Mouse (Mus musculus): ENCODE measurements around the gene Atrnl1. TPM values are rescaled to one million over a fixed set of nuclear protein-coding genes. Genes with fewer than 3 reads are reported as not detected.

Gene Atrnl1
- polyA plus RNA-seq, 1 experiment: 9.0 TPM

DNA sequence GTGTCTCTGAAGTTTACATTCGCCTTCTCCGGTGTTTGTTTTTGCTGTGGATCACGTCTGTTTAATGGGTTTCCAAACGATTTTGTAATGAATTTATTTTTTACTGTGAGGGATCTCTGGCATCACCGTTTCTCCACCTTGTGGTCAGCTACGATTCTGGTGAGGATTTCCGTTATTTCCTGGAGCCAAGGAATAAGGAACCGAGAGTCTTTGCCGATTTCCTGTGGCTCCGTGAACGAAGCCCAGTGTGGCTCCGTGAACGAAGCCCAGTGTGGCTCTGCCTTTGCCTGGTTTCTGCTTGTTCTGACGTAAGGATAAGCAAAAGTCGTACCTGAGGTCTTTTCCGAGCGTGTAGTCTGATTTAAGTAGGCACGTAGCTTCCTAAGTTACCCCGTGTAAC lies 11.0 kb downstream of the Atrnl1 start:
- H3K4me3 ChIP-seq (ENCODE audit: low read depth, low read length): no peak overlapping the region
- H3K27me3 ChIP-seq (ENCODE audit: control insufficient read depth, insufficient read depth, low read length): no peaks in the 10 kb centered on the region
- 0 out of 2 replicates have a peak, but pooled peaks cover 1% of the 10 kb centered on the region for H3K36me3 ChIP-seq (ENCODE audit: control insufficient read depth, insufficient read depth, low read length)
- no peak overlapping the region for H3K27ac ChIP-seq (ENCODE audit: insufficient read depth, low read depth, low read length)
- 82% methylated on average over 19 of the region's 19 CpGs for WGBS
- H3K4me1 ChIP-seq (ENCODE audit: control insufficient read depth, insufficient read depth, insufficient read length, low read length): peaks cover 2% of the 10 kb centered on the region; the same call in 1 of the 2 replicates
- TF ChIP-seq POLR2A (IDR thresholded peaks at IDR 0.05; ENCODE audit: low read depth, low read length) (no peak), CTCF (IDR thresholded peaks at IDR 0.05; ENCODE audit: extremely low read depth, insufficient read length, insufficient replicate concordance, low read depth, low read length) (no peak)

DNA sequence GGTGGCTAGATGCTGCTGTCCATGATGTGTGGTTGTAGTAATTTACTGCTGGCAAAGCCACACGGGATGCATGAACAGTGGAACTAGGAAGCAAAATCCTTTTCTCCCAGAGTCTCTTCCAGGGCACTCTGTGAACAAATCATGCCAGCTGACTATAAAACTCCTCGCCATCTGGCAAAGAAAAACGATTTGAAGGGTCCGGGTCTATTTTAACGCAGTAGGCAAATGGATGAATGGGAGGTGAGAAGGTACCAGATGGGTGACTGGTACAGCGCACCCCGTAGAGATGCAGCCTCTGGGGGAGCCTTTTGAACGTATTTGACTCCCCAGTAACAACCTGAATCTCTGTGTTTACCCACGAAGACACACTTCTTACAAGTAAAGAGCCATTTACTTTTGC lies 14.9 kb downstream of the Atrnl1 start:
- 92% methylated on average over 9 of the region's 9 CpGs for WGBS
- no peaks in the 10 kb centered on the region for H3K36me3 ChIP-seq (ENCODE audit: control insufficient read depth, insufficient read depth, low read length)
- H3K27ac ChIP-seq (ENCODE audit: insufficient read depth, low read depth, low read length): no peak overlapping the region
- H3K27me3 ChIP-seq (ENCODE audit: control insufficient read depth, insufficient read depth, low read length): no peaks in the 10 kb centered on the region
- TF ChIP-seq POLR2A (IDR thresholded peaks at IDR 0.05; ENCODE audit: low read depth, low read length) (no peak), CTCF (IDR thresholded peaks at IDR 0.05; ENCODE audit: extremely low read depth, insufficient read length, insufficient replicate concordance, low read depth, low read length) (no peak)
- no peaks in the 10 kb centered on the region for H3K4me1 ChIP-seq (ENCODE audit: control insufficient read depth, insufficient read depth, insufficient read length, low read length)
- no peak overlapping the region for H3K4me3 ChIP-seq (ENCODE audit: low read depth, low read length)

DNA sequence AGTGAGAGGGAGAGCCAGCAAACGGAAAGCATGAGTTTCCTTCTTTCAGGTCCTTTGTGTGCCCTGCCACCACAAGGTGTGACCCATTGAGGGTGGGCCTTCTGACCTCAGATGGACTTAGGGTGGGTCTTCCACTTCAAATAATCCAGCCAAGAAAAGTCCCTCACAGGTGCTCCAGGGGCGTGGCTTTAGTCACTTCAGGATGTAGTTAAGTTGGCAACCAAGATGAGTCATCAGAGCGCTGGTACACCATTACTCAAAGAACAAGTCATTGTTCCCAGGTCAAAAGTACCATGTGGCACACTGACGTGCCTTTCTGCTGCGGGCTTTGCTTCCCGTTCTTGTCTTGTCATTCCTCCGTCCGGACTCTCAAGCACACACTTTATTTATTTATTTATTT lies 16.4 kb downstream of the Atrnl1 start:
- Histone ChIP-seq H3K27ac (ENCODE audit: insufficient read depth, low read depth, low read length) (peak overlapping the region; percentile 38; the same call in 1 of the 2 replicates), H3K4me1 (ENCODE audit: control insufficient read depth, insufficient read depth, insufficient read length, low read length) (no peaks in the 10 kb centered on the region), H3K27me3 (ENCODE audit: control insufficient read depth, insufficient read depth, low read length) (no peaks in the 10 kb centered on the region), H3K4me3 (ENCODE audit: low read depth, low read length) (no peak overlapping the region), H3K36me3 (ENCODE audit: control insufficient read depth, insufficient read depth, low read length) (0 out of 2 replicates have a peak, but pooled peaks cover 1% of the 10 kb centered on the region)
- no peak for TF ChIP-seq POLR2A (IDR thresholded peaks at IDR 0.05; ENCODE audit: low read depth, low read length)
- TF ChIP-seq CTCF (IDR thresholded peaks at IDR 0.05; ENCODE audit: extremely low read depth, insufficient read length, insufficient replicate concordance, low read depth, low read length): no peak
- 31% methylated on average over 8 of the region's 8 CpGs for WGBS

GRCm38 (mm10) chr19:57642536-57642935 lies 31.7 kb downstream of the Atrnl1 start:
- Histone ChIP-seq H3K4me1 (ENCODE audit: control insufficient read depth, insufficient read depth, insufficient read length, low read length) (no peaks in the 10 kb centered on the region), H3K27ac (ENCODE audit: insufficient read depth, low read depth, low read length) (no peak overlapping the region), H3K27me3 (ENCODE audit: control insufficient read depth, insufficient read depth, low read length) (no peaks in the 10 kb centered on the region), H3K36me3 (ENCODE audit: control insufficient read depth, insufficient read depth, low read length) (peaks cover 3% of the 10 kb centered on the region), H3K4me3 (ENCODE audit: low read depth, low read length) (no peak overlapping the region)
- TF ChIP-seq POLR2A (IDR thresholded peaks at IDR 0.05; ENCODE audit: low read depth, low read length) (no peak), CTCF (IDR thresholded peaks at IDR 0.05; ENCODE audit: extremely low read depth, insufficient read length, insufficient replicate concordance, low read depth, low read length) (no peak)
- WGBS: 97% methylated on average over 21 of the region's 21 CpGs

DNA sequence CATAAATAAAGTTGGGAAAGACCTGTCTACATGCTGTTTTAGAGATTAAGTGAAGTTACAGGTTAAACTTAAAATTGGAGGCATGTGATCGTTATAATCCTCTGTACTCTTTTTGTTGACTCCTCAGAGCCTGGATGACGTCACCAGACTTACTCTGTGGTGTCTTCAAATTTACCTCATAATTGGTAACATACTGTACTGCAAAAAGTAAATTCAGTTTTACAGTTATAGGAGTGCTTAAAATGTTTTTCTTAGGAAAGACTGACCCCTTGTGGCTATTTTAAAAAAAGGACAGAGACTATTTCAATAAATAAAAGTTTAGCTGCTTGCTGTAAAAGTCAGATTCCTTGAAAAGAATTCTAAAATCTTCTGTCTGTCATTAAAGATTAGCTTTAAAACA lies 32.1 kb downstream of the Atrnl1 start:
- peaks cover 3% of the 10 kb centered on the region for H3K36me3 ChIP-seq (ENCODE audit: control insufficient read depth, insufficient read depth, low read length)
- no peak overlapping the region for H3K4me3 ChIP-seq (ENCODE audit: low read depth, low read length)
- no peak overlapping the region for H3K27ac ChIP-seq (ENCODE audit: insufficient read depth, low read depth, low read length)
- 57% methylated on average over 2 of the region's 2 CpGs for WGBS
- H3K27me3 ChIP-seq (ENCODE audit: control insufficient read depth, insufficient read depth, low read length): no peaks in the 10 kb centered on the region
- no peak for TF ChIP-seq POLR2A (IDR thresholded peaks at IDR 0.05; ENCODE audit: low read depth, low read length)
- TF ChIP-seq CTCF (IDR thresholded peaks at IDR 0.05; ENCODE audit: extremely low read depth, insufficient read length, insufficient replicate concordance, low read depth, low read length): no peak
- no peaks in the 10 kb centered on the region for H3K4me1 ChIP-seq (ENCODE audit: control insufficient read depth, insufficient read depth, insufficient read length, low read length)

DNA sequence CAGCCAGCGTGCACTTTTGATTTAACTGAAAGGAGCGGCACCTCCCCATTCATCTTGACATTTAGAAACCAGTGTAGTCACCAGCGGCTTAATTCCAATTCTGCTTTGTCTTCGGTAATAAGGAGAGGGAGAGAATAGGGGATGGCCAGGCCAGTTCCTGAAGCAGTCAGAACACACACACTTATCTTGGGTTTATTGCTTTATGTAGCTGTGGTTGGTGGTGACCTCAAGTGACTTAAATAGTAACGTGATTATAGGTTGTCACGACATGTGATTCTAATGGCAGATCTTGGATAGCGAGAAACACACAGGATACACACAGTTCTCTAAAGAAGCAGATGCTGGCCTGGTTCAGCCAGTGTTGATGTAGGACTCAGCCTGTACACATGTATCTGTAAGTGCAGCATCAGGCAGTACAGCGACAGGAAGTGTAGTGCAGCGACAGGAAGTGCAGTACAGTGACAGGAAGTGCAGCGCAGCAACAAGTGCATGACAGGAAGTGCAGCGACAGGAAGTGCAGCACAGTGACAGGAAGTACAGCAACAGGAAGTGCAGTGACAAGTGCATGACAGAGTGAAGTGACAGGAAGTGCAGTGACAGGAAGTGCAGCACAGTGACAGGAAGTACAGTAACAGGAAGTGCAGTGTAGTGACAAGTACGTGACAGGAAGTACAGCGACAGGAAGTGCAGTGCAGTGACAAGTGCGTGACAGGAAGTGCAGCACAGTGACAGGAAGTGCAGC lies 37.5 kb downstream of the Atrnl1 start:
- H3K36me3 ChIP-seq (ENCODE audit: control insufficient read depth, insufficient read depth, low read length): peaks cover 4% of the 10 kb centered on the region
- H3K27me3 ChIP-seq (ENCODE audit: control insufficient read depth, insufficient read depth, low read length): no peaks in the 10 kb centered on the region
- no peak overlapping the region for H3K4me3 ChIP-seq (ENCODE audit: low read depth, low read length)
- H3K27ac ChIP-seq (ENCODE audit: insufficient read depth, low read depth, low read length): peak overlapping the region; percentile 2; the same call in 1 of the 2 replicates
- WGBS: 70% methylated on average over 14 of the region's 14 CpGs
- no peak for TF ChIP-seq POLR2A (IDR thresholded peaks at IDR 0.05; ENCODE audit: low read depth, low read length)
- no peak for TF ChIP-seq CTCF (IDR thresholded peaks at IDR 0.05; ENCODE audit: extremely low read depth, insufficient read length, insufficient replicate concordance, low read depth, low read length)
- no peaks in the 10 kb centered on the region for H3K4me1 ChIP-seq (ENCODE audit: control insufficient read depth, insufficient read depth, insufficient read length, low read length)

GRCm38 (mm10) chr19:57648944-57649271 lies 38.1 kb downstream of the Atrnl1 start:
- TF ChIP-seq POLR2A (IDR thresholded peaks at IDR 0.05; ENCODE audit: low read depth, low read length): no peak
- no peak for TF ChIP-seq CTCF (IDR thresholded peaks at IDR 0.05; ENCODE audit: extremely low read depth, insufficient read length, insufficient replicate concordance, low read depth, low read length)
- H3K27ac ChIP-seq (ENCODE audit: insufficient read depth, low read depth, low read length): peak overlapping the region; percentile 2; the same call in 1 of the 2 replicates
- H3K27me3 ChIP-seq (ENCODE audit: control insufficient read depth, insufficient read depth, low read length): no peaks in the 10 kb centered on the region
- H3K4me3 ChIP-seq (ENCODE audit: low read depth, low read length): no peak overlapping the region
- H3K36me3 ChIP-seq (ENCODE audit: control insufficient read depth, insufficient read depth, low read length): peaks cover 4% of the 10 kb centered on the region
- H3K4me1 ChIP-seq (ENCODE audit: control insufficient read depth, insufficient read depth, insufficient read length, low read length): no peaks in the 10 kb centered on the region
- 96% methylated on average over 4 of the region's 4 CpGs for WGBS

Data from small intestine, adult 2 months (tissue).